Mouse (Mus musculus) spleen, adult 2 months (tissue): ENCODE measurements around the gene Cacna1c. TPM values are rescaled to one million over a fixed set of nuclear protein-coding genes. Genes with fewer than 3 reads are reported as not detected.

ENCODE experiments used
- DNase-seq, 2 experiments: peaks; one replicate each; pipeline versions ENCODE4 v3.0.0 to v3.0.0-alpha.2; 2012 to 2021; ENCODE audit warnings: low spot score in 2 of 2, low read depth in 1 of 2
- H3K27ac ChIP-seq: fragments of 200-500 bp; 2 replicates; pipeline ENCODE4 v1.5.1; 2012; ENCODE audit warnings: low read length, inconsistent platforms; ENCODE audit not compliant: insufficient read depth
- H3K27me3 ChIP-seq: fragments of 200-500 bp; 2 replicates; pipeline ENCODE4 v1.6.1; 2012; ENCODE audit warnings: mild to moderate bottlenecking, moderate library complexity, low read length, inconsistent platforms; ENCODE audit not compliant: control insufficient read depth, insufficient read depth
- H3K36me3 ChIP-seq: fragments of 200-500 bp; 2 replicates; pipeline ENCODE4 v1.6.1; 2012; ENCODE audit warnings: mild to moderate bottlenecking, low read length, inconsistent platforms; ENCODE audit not compliant: control insufficient read depth, insufficient read depth
- H3K4me1 ChIP-seq: fragments of 200-500 bp; 2 replicates; pipeline ENCODE4 v1.6.1; 2011; ENCODE audit warnings: inconsistent platforms; ENCODE audit not compliant: control insufficient read depth, insufficient read depth, insufficient read length
- H3K4me3 ChIP-seq: fragments of 200-500 bp; 2 replicates; pipeline ENCODE4 v1.5.1; 2011; ENCODE audit warnings: mild to moderate bottlenecking, inconsistent platforms; ENCODE audit not compliant: insufficient read depth, insufficient read length; ENCODE audit errors: extremely low read depth
- CTCF ChIP-seq: fragments of 200-500 bp; IDR thresholded peaks from 2 replicates; pipeline ENCODE4 v1.5.1; 2011; ENCODE audit warnings: mild to moderate bottlenecking, inconsistent platforms; ENCODE audit not compliant: insufficient read depth, insufficient read length, insufficient replicate concordance; ENCODE audit errors: extremely low read depth
- POLR2A ChIP-seq: fragments of 200-500 bp; IDR thresholded peaks from 2 replicates; pipeline ENCODE4 v1.6.1; 2011; ENCODE audit warnings: low read depth, low read length, inconsistent platforms
- WGBS: fragments of 180-500 bp; shearing (Covaris S2); methylation state at CpG from one replicate; pipeline ENCODE4 v1.1.7; 2018; 5-methylcytosine and 5-hydroxymethylcytosine counted together
- polyA plus RNA-seq: library from polyadenylated mRNA; depleted of rRNA; stranded (reverse); fragments of >200 nt; gene quantifications from 2 replicates; pipeline ENCODE4 v1.2.3, GENCODE M21; 2012

Cacna1c gene
- polyA plus RNA-seq, 1 experiment, result 1.1 TPM

GRCm38 (mm10) chr6:119083559-119083958 lies 112.7 kb downstream of the Cacna1c start:
- no peaks in the 10 kb centered on the region for H3K4me1 ChIP-seq
- DNase-seq, result no peak
- H3K36me3 ChIP-seq, result no peaks in the 10 kb centered on the region
- no peak overlapping the region for H3K4me3 ChIP-seq
- H3K27ac ChIP-seq, result no peak overlapping the region
- TF ChIP-seq POLR2A (no peak), CTCF (no peak)
- H3K27me3 ChIP-seq, result no peaks in the 10 kb centered on the region
- 60% methylated on average over 7 of the region's 7 CpGs for WGBS

GRCm38 (mm10) chr6:119082662-119083061 lies 113.6 kb downstream of the Cacna1c start:
- DNase-seq, result no peak
- Histone ChIP-seq H3K36me3 (no peaks in the 10 kb centered on the region), H3K27me3 (no peaks in the 10 kb centered on the region), H3K27ac (no peak overlapping the region), H3K4me1 (no peaks in the 10 kb centered on the region), H3K4me3 (no peak overlapping the region)
- WGBS, result 84% methylated on average over 8 of the region's 8 CpGs
- TF ChIP-seq POLR2A, result no peak
- TF ChIP-seq CTCF, result no peak

- DNase-seq, result no peak
- no peaks in the 10 kb centered on the region for H3K36me3 ChIP-seq
- TF ChIP-seq POLR2A (no peak), CTCF (no peak)
- no peak overlapping the region for H3K4me3 ChIP-seq
- no peak overlapping the region for H3K27ac ChIP-seq
- WGBS, result 95% methylated on average over 12 of the region's 12 CpGs
- H3K4me1 ChIP-seq, result no peaks in the 10 kb centered on the region
- no peaks in the 10 kb centered on the region for H3K27me3 ChIP-seq
Observed at GRCm38 (mm10) chr6:119081650-119082049, 114.6 kb downstream of the Cacna1c start.

- Histone ChIP-seq H3K36me3 (no peaks in the 10 kb centered on the region), H3K27me3 (no peaks in the 10 kb centered on the region), H3K4me1 (no peaks in the 10 kb centered on the region), H3K4me3 (no peak overlapping the region), H3K27ac (no peak overlapping the region)
- 89% methylated on average over 8 of the region's 8 CpGs for WGBS
- DNase-seq, result no peak
- TF ChIP-seq CTCF, result no peak
- TF ChIP-seq POLR2A, result no peak
Observed at GRCm38 (mm10) chr6:119079626-119080025, 116.6 kb downstream of the Cacna1c start.

GRCm38 (mm10) chr6:119078912-119079311 lies 117.3 kb downstream of the Cacna1c start:
- Histone ChIP-seq H3K4me3 (no peak overlapping the region), H3K4me1 (no peaks in the 10 kb centered on the region), H3K36me3 (no peaks in the 10 kb centered on the region), H3K27me3 (no peaks in the 10 kb centered on the region), H3K27ac (no peak overlapping the region)
- 85% methylated on average over 9 of the region's 9 CpGs for WGBS
- no peak for DNase-seq
- TF ChIP-seq CTCF (no peak), POLR2A (no peak)

GRCm38 (mm10) chr6:119077231-119077630 lies 119.0 kb downstream of the Cacna1c start:
- H3K4me3 ChIP-seq, result no peak overlapping the region
- H3K4me1 ChIP-seq, result no peaks in the 10 kb centered on the region
- no peak for TF ChIP-seq CTCF
- no peak for TF ChIP-seq POLR2A
- WGBS, result 88% methylated on average over 6 of the region's 6 CpGs
- no peaks in the 10 kb centered on the region for H3K36me3 ChIP-seq
- DNase-seq, result no peak
- no peak overlapping the region for H3K27ac ChIP-seq
- no peaks in the 10 kb centered on the region for H3K27me3 ChIP-seq

GRCm38 (mm10) chr6:119073419-119074071 lies 122.7 kb downstream of the Cacna1c start:
- TF ChIP-seq CTCF (no peak), POLR2A (no peak)
- H3K27me3 ChIP-seq, result no peaks in the 10 kb centered on the region
- H3K27ac ChIP-seq, result no peak overlapping the region
- no peaks in the 10 kb centered on the region for H3K36me3 ChIP-seq
- DNase-seq, result no peak
- WGBS, result 80% methylated on average over 14 of the region's 14 CpGs
- H3K4me1 ChIP-seq, result no peaks in the 10 kb centered on the region
- no peak overlapping the region for H3K4me3 ChIP-seq
